Mouse (Mus musculus) limb, embryonic 14.5 days (tissue): ENCODE results near the gene Gm37240. TPM values are rescaled to one million over a fixed set of nuclear protein-coding genes. Genes with fewer than 3 reads are reported as not detected.

Experiments
- ATAC-seq: fragments of 200-750 bp; cut with Nextera tagmentation; 2 replicates; pipeline ENCODE4 v1.8.0; 2017; ENCODE audit warnings: low read depth, moderate number of reproducible peaks, moderate TSS enrichment; ENCODE audit not compliant: low FRiP score
- DNase-seq: peaks from one replicate; pipeline ENCODE4 v3.0.0-alpha.2; 2015; ENCODE audit warnings: low spot score
- H3K27ac ChIP-seq: fragments of 300-500 bp; sonication (generic); replicated peaks from 2 replicates; pipeline ENCODE4 v1.5.1; 2014; ENCODE audit warnings: low read depth, mild to moderate bottlenecking, low read length, moderate library complexity, mixed read lengths
- H3K27me3 ChIP-seq: fragments of 300-500 bp; sonication (generic); 2 replicates; pipeline ENCODE4 v1.6.1; 2014; ENCODE audit warnings: low read length, mixed read lengths; ENCODE audit not compliant: control insufficient read depth, insufficient read depth
- H3K36me3 ChIP-seq: fragments of 300-500 bp; sonication (generic); 2 replicates; pipeline ENCODE4 v1.6.1; 2014; ENCODE audit warnings: mild to moderate bottlenecking, low read length, moderate library complexity, mixed read lengths; ENCODE audit not compliant: control insufficient read depth, insufficient read depth
- H3K4me1 ChIP-seq: fragments of 300-500 bp; sonication (generic); 2 replicates; pipeline ENCODE4 v1.6.1; 2014; ENCODE audit warnings: antibody characterized with exemption, low read length, mixed read lengths; ENCODE audit not compliant: control insufficient read depth, insufficient read depth
- H3K4me2 ChIP-seq: fragments of 300-500 bp; sonication (generic); replicated peaks from 2 replicates; pipeline ENCODE4 v1.6.1; 2014; ENCODE audit warnings: low read depth, mild to moderate bottlenecking, low read length, moderate library complexity; ENCODE audit not compliant: severe bottlenecking
- H3K4me3 ChIP-seq: fragments of 300-500 bp; sonication (generic); replicated peaks from 2 replicates; pipeline ENCODE4 v1.5.1; 2014; ENCODE audit warnings: low read length
- H3K9ac ChIP-seq: fragments of 300-500 bp; sonication (generic); 2 replicates; pipeline ENCODE4 v1.6.1; 2014; ENCODE audit warnings: mild to moderate bottlenecking, low read depth, low read length, moderate library complexity; ENCODE audit not compliant: severe bottlenecking
- H3K9me3 ChIP-seq: fragments of 300-500 bp; sonication (generic); 2 replicates; pipeline ENCODE4 v1.6.1; 2016; ENCODE audit warnings: low read length; ENCODE audit not compliant: control insufficient read depth
- POLR2A ChIP-seq: fragments of 200-500 bp; IDR thresholded peaks from 2 replicates; pipeline ENCODE4 v1.8.0; 2012; ENCODE audit warnings: inconsistent platforms, mild to moderate bottlenecking, moderate library complexity, borderline replicate concordance; ENCODE audit not compliant: insufficient read depth, insufficient read length; ENCODE audit errors: extremely low read depth
- WGBS: fragments of 180-500 bp; shearing (Covaris S2); extraction: QIAGEN DNeasy Blood & Tissue Kit; methylation state at CpG from one replicate; pipeline ENCODE4 v1.1.7; 2014; 5-methylcytosine and 5-hydroxymethylcytosine counted together
- polyA plus RNA-seq, 2 experiments: library from polyadenylated mRNA; depleted of rRNA in 1 of 2; stranded (reverse) in 1 of 2; unstranded in 1 of 2; fragments of >200 nt; fragmentation: Nextera tagmentation in 1 of 2; extraction: Ambion mirVana in 1 of 2; gene quantifications; 2 replicates each; pipeline versions ENCODE4 v1.2.1 to v1.2.3; 2012 to 2014

Gm37240 gene
- polyA plus RNA-seq, 2 experiments, result 2.0 to 13.4 TPM

- Histone ChIP-seq H3K4me1 (peaks cover 11% of the 10 kb centered on the region), H3K27me3 (no peaks in the 10 kb centered on the region), H3K9me3 (no peaks in the 10 kb centered on the region), H3K9ac (no peak overlapping the region), H3K4me3 (no peak overlapping the region), H3K4me2 (peak overlapping the region; percentile 18; the same call in 1 of the 2 replicates), H3K36me3 (no peaks in the 10 kb centered on the region), H3K27ac (no peak overlapping the region)
- ATAC-seq (no peak), DNase-seq (no peak)
- no peak for TF ChIP-seq POLR2A
- 73% methylated on average over 9 of the region's 9 CpGs for WGBS
Observed at GRCm38 (mm10) chr3:84695867-84696361, 1191.4 kb downstream of the Gm37240 start.

GRCm38 (mm10) chr3:84695418-84695817 lies 1191.9 kb downstream of the Gm37240 start:
- Histone ChIP-seq H3K9me3 (no peaks in the 10 kb centered on the region), H3K27me3 (no peaks in the 10 kb centered on the region), H3K9ac (no peak overlapping the region), H3K4me3 (no peak overlapping the region), H3K27ac (no peak overlapping the region), H3K4me1 (peaks cover 11% of the 10 kb centered on the region), H3K4me2 (no peak overlapping the region), H3K36me3 (no peaks in the 10 kb centered on the region)
- TF ChIP-seq POLR2A, result no peak
- no peak for ATAC-seq
- WGBS, result 60% methylated on average over 9 of the region's 9 CpGs
- no peak for DNase-seq

GRCm38 (mm10) chr3:84693886-84694285 lies 1193.4 kb downstream of the Gm37240 start:
- peaks cover 11% of the 10 kb centered on the region for H3K4me1 ChIP-seq
- H3K27ac ChIP-seq, result no peak overlapping the region
- no peak overlapping the region for H3K4me2 ChIP-seq
- DNase-seq, result no peak
- no peak overlapping the region for H3K4me3 ChIP-seq
- no peak overlapping the region for H3K9ac ChIP-seq
- no peak for ATAC-seq
- H3K27me3 ChIP-seq, result no peaks in the 10 kb centered on the region
- 70% methylated on average over 10 of the region's 10 CpGs for WGBS
- no peaks in the 10 kb centered on the region for H3K9me3 ChIP-seq
- H3K36me3 ChIP-seq, result no peaks in the 10 kb centered on the region
- no peak for TF ChIP-seq POLR2A

GRCm38 (mm10) chr3:84692647-84693199 lies 1194.6 kb downstream of the Gm37240 start:
- no peaks in the 10 kb centered on the region for H3K9me3 ChIP-seq
- DNase-seq, result peak; percentile 82
- no peak overlapping the region for H3K27ac ChIP-seq
- H3K4me2 ChIP-seq, result no peak overlapping the region
- no peaks in the 10 kb centered on the region for H3K36me3 ChIP-seq
- 60% methylated on average over 4 of the region's 4 CpGs for WGBS
- no peak overlapping the region for H3K4me3 ChIP-seq
- H3K27me3 ChIP-seq, result no peaks in the 10 kb centered on the region
- no peak overlapping the region for H3K9ac ChIP-seq
- no peak for TF ChIP-seq POLR2A
- ATAC-seq, result no peak
- peaks cover 11% of the 10 kb centered on the region for H3K4me1 ChIP-seq

- no peak for TF ChIP-seq POLR2A
- no peak overlapping the region for H3K4me3 ChIP-seq
- no peak overlapping the region for H3K4me2 ChIP-seq
- H3K36me3 ChIP-seq, result no peaks in the 10 kb centered on the region
- no peak overlapping the region for H3K27ac ChIP-seq
- ATAC-seq (no peak), DNase-seq (no peak)
- no peak overlapping the region for H3K9ac ChIP-seq
- no peaks in the 10 kb centered on the region for H3K27me3 ChIP-seq
- H3K4me1 ChIP-seq, result no peaks in the 10 kb centered on the region
- WGBS, result 76% methylated on average over 7 of the region's 7 CpGs
- no peaks in the 10 kb centered on the region for H3K9me3 ChIP-seq
Observed at GRCm38 (mm10) chr3:84690091-84690771, 1197.1 kb downstream of the Gm37240 start.
